Mouse (Mus musculus): ENCODE measurements around the gene Atp5f1. TPM values are rescaled to one million over a fixed set of nuclear protein-coding genes. Genes with fewer than 3 reads are reported as not detected.

Gene Atp5f1
- polyA plus RNA-seq, 1 experiment from 2014 or later: 515 TPM

DNA sequence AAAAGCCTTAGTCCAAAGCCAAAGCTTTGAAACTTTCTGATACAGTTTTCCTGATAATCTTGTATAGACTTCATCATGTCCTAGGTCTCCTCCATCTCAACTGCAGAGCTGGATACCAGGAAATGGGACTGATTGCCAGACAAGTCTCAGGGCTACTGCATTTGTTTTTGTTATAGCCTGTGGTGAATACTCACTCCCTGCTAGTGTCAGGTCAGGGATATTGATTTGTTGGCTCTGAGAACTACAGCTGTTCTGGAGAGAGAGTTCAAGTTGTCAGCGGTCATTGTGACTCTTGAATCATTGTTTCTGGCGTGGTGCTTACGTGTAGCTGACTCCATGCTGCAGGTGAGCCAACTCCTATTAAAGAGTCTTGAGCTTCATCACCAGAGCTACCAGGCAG, 13.5 kb upstream of the Atp5f1 start, which contains the start of gene Ovgp1:
TSS of gene Ovgp1 (plus strand) at position 301 of the 400 bp plus-strand sequence.
- no peak within 1 kb of the TSS for H3K4me2 ChIP-seq (replicated peaks; ENCODE audit: low read depth, low read length)
- H3K9me3 ChIP-seq (ENCODE audit: control insufficient read depth, low read length): no peaks in the 10 kb centered on the region
- no peak within 1 kb of the TSS for H3K4me3 ChIP-seq (ENCODE audit: low read length)
- no peak within 1 kb of the TSS for H3K9ac ChIP-seq (ENCODE audit: low read depth, low read length)
- peaks cover 21% of the 10 kb centered on the region for H3K36me3 ChIP-seq (ENCODE audit: control insufficient read depth, insufficient read depth, low read length)
- no peaks in the 10 kb centered on the region for H3K4me1 ChIP-seq (ENCODE audit: control insufficient read depth, insufficient read depth, low read length)
- H3K27me3 ChIP-seq (ENCODE audit: control insufficient read depth, insufficient read depth, low read length): no peaks in the 10 kb centered on the region
- no peak within 1 kb of the TSS for H3K27ac ChIP-seq (ENCODE audit: low read depth, low read length)
- no peak for ATAC-seq (ENCODE audit: low FRiP score, low TSS enrichment)
- 66% methylated on average over 3 of the region's 3 CpGs for WGBS

DNA sequence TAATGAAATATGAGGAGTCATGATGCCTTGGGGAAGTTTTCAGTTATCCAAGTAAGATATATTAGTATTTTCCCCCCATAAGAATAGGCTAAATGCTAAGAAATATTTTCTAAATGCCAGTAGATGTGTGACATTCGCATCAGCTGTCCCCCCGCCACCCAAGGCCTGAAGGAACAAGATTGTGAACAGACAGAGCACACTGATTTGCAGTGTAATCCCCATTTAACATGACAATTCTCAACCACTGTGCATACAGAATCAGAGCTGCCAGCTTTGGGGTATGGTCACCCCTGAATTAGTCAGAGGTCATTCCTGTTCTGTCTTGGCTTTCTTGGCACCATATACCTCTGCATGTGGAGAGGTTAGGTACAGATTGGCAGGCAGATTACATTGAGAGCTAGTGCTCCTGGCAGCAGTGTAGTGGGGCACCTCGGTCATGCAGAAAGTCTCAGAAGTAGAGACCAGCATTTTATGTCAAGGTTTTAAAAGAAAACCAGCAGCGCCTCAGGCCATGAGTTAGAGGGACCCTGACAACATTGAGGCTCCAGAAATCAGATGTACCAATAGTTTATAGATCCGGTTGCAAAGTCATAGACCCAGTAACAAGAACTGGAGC, 12.0 kb upstream of the Atp5f1 start:
- Histone ChIP-seq H3K4me3 (ENCODE audit: low read length) (no peak overlapping the region), H3K27me3 (ENCODE audit: control insufficient read depth, insufficient read depth, low read length) (no peaks in the 10 kb centered on the region), H3K4me1 (ENCODE audit: control insufficient read depth, insufficient read depth, low read length) (no peaks in the 10 kb centered on the region), H3K27ac (ENCODE audit: low read depth, low read length) (no peak overlapping the region), H3K9ac (ENCODE audit: low read depth, low read length) (no peak overlapping the region), H3K9me3 (ENCODE audit: control insufficient read depth, low read length) (no peaks in the 10 kb centered on the region), H3K36me3 (ENCODE audit: control insufficient read depth, insufficient read depth, low read length) (peaks cover 36% of the 10 kb centered on the region), H3K4me2 (replicated peaks; ENCODE audit: low read depth, low read length) (no peak overlapping the region)
- 85% methylated on average over 5 of the region's 5 CpGs for WGBS
- no peak; the same call in 1 of the 2 replicates for ATAC-seq (ENCODE audit: low FRiP score, low TSS enrichment)

DNA sequence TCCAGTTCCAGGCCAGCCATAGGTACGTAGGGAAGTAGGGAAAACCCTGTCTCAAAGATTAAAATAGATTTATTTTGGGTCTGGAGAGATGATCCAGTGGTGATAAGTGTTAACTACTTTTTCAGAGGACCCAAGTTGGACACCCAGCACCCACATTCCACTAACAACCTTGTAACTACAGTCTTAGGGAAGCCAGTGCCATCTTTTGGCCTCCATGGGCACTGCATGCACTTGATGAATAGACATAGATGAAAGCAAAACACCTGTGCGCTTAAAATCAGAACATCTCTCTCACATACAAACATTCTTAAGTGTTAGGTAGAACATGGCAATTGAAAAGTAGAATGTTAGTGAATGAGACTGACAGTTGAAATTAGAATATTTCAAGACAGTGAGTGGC, 801 bp upstream of the Atp5f1 start:
- WGBS: 94% methylated on average over 2 of the region's 2 CpGs

DNA sequence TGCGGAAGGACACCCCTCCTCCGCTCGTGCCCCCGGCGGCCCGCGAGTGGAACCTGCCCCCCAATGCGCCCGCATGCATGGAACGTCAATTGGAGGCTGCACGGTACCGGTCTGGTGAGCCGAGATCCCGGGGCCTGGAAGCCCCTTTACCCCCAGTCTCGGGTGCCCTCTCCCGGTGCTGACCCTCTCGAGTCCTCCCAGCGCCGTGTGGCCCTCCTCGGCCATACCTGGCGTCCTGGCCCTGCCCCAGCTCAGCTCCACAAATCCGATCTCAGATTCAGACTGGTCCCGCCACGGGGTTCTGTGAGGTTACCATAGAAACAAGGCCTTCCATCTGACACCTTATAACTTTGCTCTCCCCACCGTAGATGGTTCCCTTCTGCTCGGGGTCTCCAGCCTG, 314 bp downstream of the Atp5f1 start:
- WGBS: under 1% methylated on average over 26 of the region's 26 CpGs
- H3K27ac ChIP-seq (ENCODE audit: low read depth, low read length): peak overlapping the region; percentile 19; the same call in 1 of the 2 replicates
- ATAC-seq (ENCODE audit: low FRiP score, low TSS enrichment): peak; percentile 78
- peaks cover 56% of the 10 kb centered on the region for H3K36me3 ChIP-seq (ENCODE audit: control insufficient read depth, insufficient read depth, low read length)
- H3K9ac ChIP-seq (ENCODE audit: low read depth, low read length): peak overlapping the region; percentile 94
- H3K4me2 ChIP-seq (replicated peaks; ENCODE audit: low read depth, low read length): peak overlapping the region; percentile 79
- no peaks in the 10 kb centered on the region for H3K9me3 ChIP-seq (ENCODE audit: control insufficient read depth, low read length)
- no peaks in the 10 kb centered on the region for H3K27me3 ChIP-seq (ENCODE audit: control insufficient read depth, insufficient read depth, low read length)
- peaks cover 18% of the 10 kb centered on the region for H3K4me1 ChIP-seq (ENCODE audit: control insufficient read depth, insufficient read depth, low read length)
- peak overlapping the region; percentile 91 for H3K4me3 ChIP-seq (ENCODE audit: low read length)

More for the DNA sequence above, 801 bp upstream of the Atp5f1 start:
- Histone ChIP-seq H3K27me3 (ENCODE audit: control insufficient read depth, insufficient read depth, low read length) (no peaks in the 10 kb centered on the region), H3K27ac (ENCODE audit: low read depth, low read length) (no peak overlapping the region), H3K4me2 (replicated peaks; ENCODE audit: low read depth, low read length) (peak overlapping the region; percentile 79), H3K36me3 (ENCODE audit: control insufficient read depth, insufficient read depth, low read length) (peaks cover 58% of the 10 kb centered on the region), H3K4me1 (ENCODE audit: control insufficient read depth, insufficient read depth, low read length) (peaks cover 18% of the 10 kb centered on the region), H3K9ac (ENCODE audit: low read depth, low read length) (no peak overlapping the region), H3K9me3 (ENCODE audit: control insufficient read depth, low read length) (no peaks in the 10 kb centered on the region), H3K4me3 (ENCODE audit: low read length) (peak overlapping the region; percentile 91; the same call in 1 of the 2 replicates)
- ATAC-seq (ENCODE audit: low FRiP score, low TSS enrichment): no peak

DNA sequence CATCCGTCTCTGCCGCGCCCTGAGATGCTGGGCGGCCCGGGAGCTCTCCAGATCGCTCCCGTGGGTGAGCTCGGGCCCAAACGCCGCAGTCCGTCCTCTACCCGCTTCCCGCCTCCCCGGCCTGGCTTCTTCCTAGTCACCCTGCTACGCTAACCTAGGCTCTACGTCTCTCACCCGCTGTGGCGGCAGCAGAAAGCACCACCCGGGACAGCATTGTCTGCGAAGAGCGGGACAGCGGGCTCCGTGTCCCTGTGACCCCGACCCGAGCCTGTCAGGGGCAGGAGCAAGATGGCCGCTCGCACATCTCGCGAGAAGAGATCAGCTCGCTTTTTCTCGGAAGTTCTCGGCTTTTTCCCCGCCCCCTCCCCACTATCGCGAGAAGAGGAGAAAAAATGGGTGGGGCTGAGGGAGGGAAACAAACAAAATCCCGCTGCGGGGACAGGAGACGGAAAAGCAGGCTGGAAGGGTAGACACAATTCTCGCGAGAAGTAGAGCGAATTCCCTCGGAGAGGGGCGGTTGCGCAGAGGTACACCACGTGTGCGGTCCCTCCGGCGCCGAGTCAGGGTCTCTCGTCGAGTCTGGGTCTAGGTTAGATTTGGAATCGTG, 822 bp downstream of the Atp5f1 start, which contains the start of gene Wdr77:
TSS of gene Wdr77 (plus strand) at position 396 of the 607 bp plus-strand sequence.
- under 1% methylated on average over 52 of the region's 52 CpGs for WGBS
- peak within 1 kb of the TSS; percentile 79 for H3K4me2 ChIP-seq (replicated peaks; ENCODE audit: low read depth, low read length)
- no peaks in the 10 kb centered on the region for H3K27me3 ChIP-seq (ENCODE audit: control insufficient read depth, insufficient read depth, low read length)
- peaks cover 56% of the 10 kb centered on the region for H3K36me3 ChIP-seq (ENCODE audit: control insufficient read depth, insufficient read depth, low read length)
- H3K9ac ChIP-seq (ENCODE audit: low read depth, low read length): peak within 1 kb of the TSS; percentile 94
- ATAC-seq (ENCODE audit: low FRiP score, low TSS enrichment): peak; percentile 97
- peaks cover 18% of the 10 kb centered on the region for H3K4me1 ChIP-seq (ENCODE audit: control insufficient read depth, insufficient read depth, low read length)
- peak within 1 kb of the TSS; percentile 91 for H3K4me3 ChIP-seq (ENCODE audit: low read length)
- H3K27ac ChIP-seq (ENCODE audit: low read depth, low read length): peak within 1 kb of the TSS; percentile 73; the same call in 1 of the 2 replicates
- H3K9me3 ChIP-seq (ENCODE audit: control insufficient read depth, low read length): no peaks in the 10 kb centered on the region

DNA sequence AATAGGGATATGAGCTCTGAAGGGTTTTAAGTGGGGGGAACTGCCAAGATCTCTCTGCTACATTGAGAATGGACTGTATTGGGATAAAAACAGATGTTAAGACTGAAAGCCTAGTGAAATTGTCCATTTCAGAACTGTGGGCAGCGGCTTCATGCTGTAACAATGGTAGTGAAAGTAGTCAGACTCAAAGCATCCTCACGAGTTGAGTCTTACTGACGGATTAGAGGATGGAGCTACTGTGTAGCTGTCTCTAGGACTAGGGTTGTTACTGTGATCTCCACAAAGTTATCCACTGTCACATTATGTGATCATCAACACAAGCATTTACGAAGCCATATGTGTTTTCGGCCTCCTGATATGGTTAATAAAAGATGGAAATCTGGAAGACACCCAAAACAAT, 1.7 kb downstream of the Atp5f1 start:
- no peak for ATAC-seq (ENCODE audit: low FRiP score, low TSS enrichment)
- no peaks in the 10 kb centered on the region for H3K9me3 ChIP-seq (ENCODE audit: control insufficient read depth, low read length)
- peaks cover 18% of the 10 kb centered on the region for H3K4me1 ChIP-seq (ENCODE audit: control insufficient read depth, insufficient read depth, low read length)
- peak overlapping the region; percentile 76 for H3K9ac ChIP-seq (ENCODE audit: low read depth, low read length)
- 0 out of 2 replicates have a peak overlapping the region, but pooled peaks have one; percentile 73 for H3K27ac ChIP-seq (ENCODE audit: low read depth, low read length)
- H3K36me3 ChIP-seq (ENCODE audit: control insufficient read depth, insufficient read depth, low read length): peaks cover 55% of the 10 kb centered on the region
- H3K4me3 ChIP-seq (ENCODE audit: low read length): peak overlapping the region; percentile 91
- H3K4me2 ChIP-seq (replicated peaks; ENCODE audit: low read depth, low read length): peak overlapping the region; percentile 72
- WGBS: 44% methylated on average over 5 of the region's 5 CpGs
- H3K27me3 ChIP-seq (ENCODE audit: control insufficient read depth, insufficient read depth, low read length): no peaks in the 10 kb centered on the region

DNA sequence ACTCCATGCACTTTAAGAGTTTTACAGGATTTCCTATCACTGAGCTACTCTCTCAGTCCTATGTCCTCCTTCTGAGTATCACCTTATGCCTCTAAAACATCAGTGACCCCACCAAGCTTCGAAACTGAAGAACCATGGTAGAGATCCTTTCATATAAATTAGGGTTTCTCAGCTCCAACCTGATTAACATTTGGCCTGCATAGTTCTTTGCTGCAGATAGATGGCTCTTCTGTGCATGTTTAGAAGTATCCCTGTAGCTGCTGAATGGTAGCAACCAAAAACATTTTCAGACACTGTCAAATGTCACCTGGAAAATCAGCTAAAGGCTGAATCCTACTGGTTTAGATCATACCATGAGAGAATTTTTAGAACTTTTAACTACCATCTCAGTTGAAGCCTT, 2.7 kb downstream of the Atp5f1 start:
- Histone ChIP-seq H3K9ac (ENCODE audit: low read depth, low read length) (0 out of 2 replicates have a peak overlapping the region, but pooled peaks have one; percentile 9), H3K4me2 (replicated peaks; ENCODE audit: low read depth, low read length) (0 out of 2 replicates have a peak overlapping the region, but pooled peaks have one; percentile 1), H3K9me3 (ENCODE audit: control insufficient read depth, low read length) (no peaks in the 10 kb centered on the region), H3K36me3 (ENCODE audit: control insufficient read depth, insufficient read depth, low read length) (peaks cover 55% of the 10 kb centered on the region), H3K4me3 (ENCODE audit: low read length) (no peak overlapping the region), H3K27ac (ENCODE audit: low read depth, low read length) (no peak overlapping the region), H3K4me1 (ENCODE audit: control insufficient read depth, insufficient read depth, low read length) (peaks cover 18% of the 10 kb centered on the region), H3K27me3 (ENCODE audit: control insufficient read depth, insufficient read depth, low read length) (no peaks in the 10 kb centered on the region)
- ATAC-seq (ENCODE audit: low FRiP score, low TSS enrichment): no peak
- WGBS: 85% methylated on average over 1 of the region's 1 CpGs

DNA sequence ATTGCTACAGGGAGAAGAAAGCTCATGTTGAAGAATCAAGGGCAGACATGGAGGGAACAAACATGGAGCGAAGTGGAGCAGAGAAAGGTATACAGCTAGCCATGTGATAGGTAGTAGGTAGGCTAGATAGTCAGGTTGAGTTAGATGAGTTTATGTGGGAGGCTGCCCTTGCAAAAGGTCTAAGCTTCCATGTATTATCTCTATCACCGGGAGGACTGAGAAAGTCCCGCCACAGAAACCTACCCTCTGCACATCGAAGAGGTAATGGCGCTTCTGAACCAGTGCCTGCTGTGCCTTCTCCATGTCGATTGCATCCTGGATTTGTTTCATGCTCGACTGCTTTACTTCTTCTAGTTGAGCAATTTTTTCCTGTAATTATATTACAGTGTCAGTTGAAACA, 8.6 kb downstream of the Atp5f1 start:
- no peak overlapping the region for H3K4me3 ChIP-seq (ENCODE audit: low read length)
- no peak overlapping the region for H3K4me2 ChIP-seq (replicated peaks; ENCODE audit: low read depth, low read length)
- H3K9ac ChIP-seq (ENCODE audit: low read depth, low read length): no peak overlapping the region
- no peak overlapping the region for H3K27ac ChIP-seq (ENCODE audit: low read depth, low read length)
- no peak for ATAC-seq (ENCODE audit: low FRiP score, low TSS enrichment)
- H3K9me3 ChIP-seq (ENCODE audit: control insufficient read depth, low read length): no peaks in the 10 kb centered on the region
- no peaks in the 10 kb centered on the region for H3K27me3 ChIP-seq (ENCODE audit: control insufficient read depth, insufficient read depth, low read length)
- 93% methylated on average over 7 of the region's 7 CpGs for WGBS
- H3K4me1 ChIP-seq (ENCODE audit: control insufficient read depth, insufficient read depth, low read length): no peaks in the 10 kb centered on the region
- peaks cover 85% of the 10 kb centered on the region for H3K36me3 ChIP-seq (ENCODE audit: control insufficient read depth, insufficient read depth, low read length)

DNA sequence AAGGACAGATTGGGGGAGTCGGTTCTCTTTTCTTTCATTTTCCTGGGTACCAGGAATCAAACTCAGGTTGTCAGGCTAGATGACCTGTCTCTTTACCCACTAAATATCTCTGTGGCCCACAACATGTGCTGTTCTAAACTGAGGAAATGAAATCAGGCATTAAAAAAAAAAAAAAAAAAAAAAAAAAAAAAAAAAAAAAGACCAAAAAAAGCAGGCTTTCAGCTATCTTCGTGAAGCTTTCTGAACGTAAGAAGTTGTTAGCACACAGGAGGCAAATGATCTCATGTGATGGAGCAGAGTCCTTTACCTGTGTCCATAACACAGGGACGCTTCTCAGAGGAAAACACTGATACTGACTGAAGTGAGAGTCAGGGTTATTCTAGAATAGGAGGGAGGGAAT, 23.8 kb downstream of the Atp5f1 start:
- no peak for ATAC-seq (ENCODE audit: low FRiP score, low TSS enrichment)
- H3K36me3 ChIP-seq (ENCODE audit: control insufficient read depth, insufficient read depth, low read length): peaks cover 6% of the 10 kb centered on the region
- H3K27ac ChIP-seq (ENCODE audit: low read depth, low read length): no peak overlapping the region
- H3K4me3 ChIP-seq (ENCODE audit: low read length): no peak overlapping the region
- WGBS: 88% methylated on average over 4 of the region's 4 CpGs
- H3K4me2 ChIP-seq (replicated peaks; ENCODE audit: low read depth, low read length): no peak overlapping the region
- H3K4me1 ChIP-seq (ENCODE audit: control insufficient read depth, insufficient read depth, low read length): no peaks in the 10 kb centered on the region
- H3K9me3 ChIP-seq (ENCODE audit: control insufficient read depth, low read length): no peaks in the 10 kb centered on the region
- H3K9ac ChIP-seq (ENCODE audit: low read depth, low read length): no peak overlapping the region
- no peaks in the 10 kb centered on the region for H3K27me3 ChIP-seq (ENCODE audit: control insufficient read depth, insufficient read depth, low read length)
